Mouse (Mus musculus) megakaryocyte, embryonic 14.5 days (primary cell): Measurements from ENCODE around the gene Pik3c2a.

Source experiments
- FLI1 ChIP-seq: IDR thresholded peaks from 2 replicates; pipeline ENCODE4 v1.6.1; 2012; ENCODE audit warnings: low read length, inconsistent platforms, mixed read lengths
- GATA1 ChIP-seq: IDR thresholded peaks from 3 replicates; pipeline ENCODE4 v1.6.1; 2012; ENCODE audit warnings: mixed read lengths, low read length, inconsistent platforms, borderline replicate concordance

- TF ChIP-seq GATA1: no peak
- TF ChIP-seq FLI1: no peak
These were observed 41.0 kb upstream of the Pik3c2a start for GRCm38 (mm10) chr7:116484213-116484612.
